Mouse (Mus musculus) hindlimb bud, embryonic 11.5 days (tissue): Measurements from ENCODE around the gene Irf2bpl.

Source experiments
- DNase-seq: peaks from one replicate; pipeline ENCODE4 v3.0.0-alpha.2; 2012; ENCODE audit warnings: low read depth, low spot score; ENCODE audit errors: extremely low spot score

Irf2bpl gene

DNA sequence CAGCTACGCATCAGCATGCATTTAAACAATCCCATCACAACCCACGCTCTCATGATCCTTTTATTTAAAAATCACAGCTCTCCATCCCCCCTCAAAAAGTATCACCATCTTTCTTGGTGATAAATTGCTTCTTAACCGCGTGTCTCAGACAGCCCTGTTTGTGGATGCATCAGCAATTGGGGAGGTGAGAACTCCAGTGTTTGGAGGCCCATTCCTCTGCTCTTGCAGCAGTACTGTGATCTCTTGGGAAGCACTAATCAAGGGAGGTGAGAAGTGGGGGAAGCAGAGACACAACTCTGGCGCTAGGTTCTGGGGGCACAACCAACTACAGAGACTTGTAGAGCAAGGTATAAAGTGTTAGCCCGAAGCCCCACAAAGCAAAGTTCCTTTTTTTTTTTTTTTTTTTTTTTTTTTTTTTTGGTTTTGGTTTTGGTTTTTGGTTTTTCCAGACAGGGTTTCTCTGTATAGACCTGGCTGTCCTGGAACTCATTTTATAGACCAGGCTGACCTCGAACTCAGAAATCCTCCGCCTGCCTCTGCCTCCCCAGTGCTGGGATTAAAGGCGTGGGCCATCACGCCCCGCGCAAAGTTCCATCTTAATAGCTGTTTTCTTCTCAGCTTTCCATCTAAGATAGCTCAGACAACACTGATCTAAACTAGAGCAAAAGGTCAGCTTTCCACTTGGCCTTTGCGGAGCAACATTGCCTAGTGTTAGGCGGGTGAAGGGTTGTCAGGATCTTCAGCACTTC is 3.0 kb upstream of the Irf2bpl start:
- no peak for DNase-seq

DNA sequence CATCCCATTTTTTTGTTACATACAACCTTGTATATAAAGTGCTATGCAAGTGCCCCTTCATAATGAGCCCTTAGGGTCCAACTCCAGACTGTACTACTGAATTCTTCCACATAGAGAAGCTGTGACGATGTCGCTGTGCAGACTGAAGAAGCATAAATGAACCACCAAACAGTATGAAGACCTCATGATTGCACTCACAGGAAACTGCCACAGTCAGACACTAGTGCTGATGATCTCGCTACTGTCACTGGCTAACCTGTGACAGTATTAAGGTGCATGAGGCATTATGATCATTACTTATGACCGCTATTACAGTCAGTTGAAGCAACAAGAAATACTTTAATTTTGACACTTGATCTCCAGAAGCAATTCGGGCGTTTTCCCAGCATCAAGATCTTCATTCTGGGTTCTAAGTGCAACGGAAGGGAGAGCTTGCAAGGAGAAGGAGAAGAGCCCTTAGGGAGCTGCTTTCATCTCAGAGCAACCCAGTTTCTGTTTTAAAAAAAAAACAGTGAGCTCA is 1.9 kb upstream of the Irf2bpl start:
- DNase-seq = no peak

DNA sequence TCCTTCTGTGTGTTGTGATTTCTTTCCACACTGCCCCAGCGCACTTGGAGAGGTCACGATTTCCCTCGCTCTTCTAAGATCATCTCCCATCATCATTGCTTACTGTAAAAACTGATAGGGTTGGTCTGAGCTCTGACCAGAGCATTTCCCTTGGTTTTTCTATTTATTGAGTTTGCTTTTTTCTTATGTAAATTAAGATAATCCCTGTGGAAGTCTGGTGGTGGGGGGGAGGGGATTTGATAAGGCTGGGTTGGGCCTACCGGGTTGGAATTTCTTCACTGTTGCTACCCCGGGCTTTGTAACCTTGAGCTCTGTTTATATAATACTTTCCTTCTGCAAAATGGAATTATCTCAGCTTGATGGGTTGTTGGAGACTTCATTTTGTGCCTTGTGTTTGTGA is 1.1 kb upstream of the Irf2bpl start:
- DNase-seq = no peak

DNA sequence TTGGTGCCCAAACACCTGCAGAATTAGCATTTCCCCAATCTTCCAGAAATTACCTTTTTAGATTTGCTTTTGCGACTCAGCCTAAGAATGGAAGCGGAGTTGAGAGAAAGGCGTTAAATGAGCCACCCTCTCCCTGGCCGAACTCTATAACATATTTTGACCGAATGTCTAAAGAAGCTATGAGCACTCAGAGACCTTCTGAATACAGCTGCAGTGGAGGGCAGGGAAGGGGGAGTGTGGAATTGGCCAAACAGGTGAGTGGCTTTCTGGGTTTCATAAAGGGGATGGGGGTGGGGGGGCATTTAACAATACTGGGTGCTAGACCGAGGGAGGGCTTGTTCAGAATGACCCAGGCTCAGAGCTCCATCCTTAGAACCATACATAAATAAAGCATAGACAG is 738 bp upstream of the Irf2bpl start:
- DNase-seq = no peak

DNA sequence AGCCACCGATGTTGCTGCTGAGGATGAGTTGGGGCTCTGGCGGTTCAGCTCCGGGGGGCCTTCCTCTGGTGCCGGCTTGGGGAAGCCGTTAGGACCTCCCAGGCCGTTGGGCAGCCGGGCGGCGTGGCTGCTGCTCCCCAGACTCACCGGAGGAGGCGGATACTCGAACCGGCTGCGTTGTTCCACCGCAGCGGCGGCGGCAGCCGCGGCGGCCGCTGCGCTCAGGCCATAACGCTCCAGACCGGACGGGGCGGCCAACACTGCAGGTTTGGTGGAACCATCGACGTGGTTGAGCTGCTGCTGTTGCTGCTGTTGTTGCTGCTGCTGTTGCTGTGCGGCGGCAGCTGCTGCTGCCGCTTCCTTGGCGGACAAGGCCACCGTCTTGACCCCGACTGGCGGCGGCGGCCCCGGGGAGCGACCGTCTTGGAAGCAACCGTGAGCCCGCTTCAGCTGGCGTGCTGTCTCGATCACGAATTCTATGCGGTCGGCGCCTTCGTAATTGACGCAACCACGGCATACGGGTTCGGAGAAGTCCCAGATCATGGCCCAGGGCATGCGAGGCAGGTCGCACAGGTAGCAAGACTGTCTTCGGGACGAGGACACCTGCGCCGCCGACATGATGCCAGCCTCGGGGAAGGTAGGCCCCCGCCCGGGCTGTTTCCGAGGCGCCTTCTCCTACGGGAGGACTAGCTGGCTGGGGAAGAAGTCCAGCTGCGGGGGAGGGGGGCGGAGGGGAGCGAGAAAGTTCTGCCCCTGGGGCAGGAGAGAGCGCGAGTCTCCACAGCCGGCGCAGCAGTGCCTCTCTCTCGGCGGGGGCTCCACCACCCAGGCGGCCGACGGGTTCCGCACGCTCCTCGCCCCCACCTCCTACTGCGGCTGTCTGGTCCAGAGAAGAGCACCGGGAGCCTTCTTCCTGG is 1.1 kb downstream of the Irf2bpl start:
- DNase-seq = no peak

DNA sequence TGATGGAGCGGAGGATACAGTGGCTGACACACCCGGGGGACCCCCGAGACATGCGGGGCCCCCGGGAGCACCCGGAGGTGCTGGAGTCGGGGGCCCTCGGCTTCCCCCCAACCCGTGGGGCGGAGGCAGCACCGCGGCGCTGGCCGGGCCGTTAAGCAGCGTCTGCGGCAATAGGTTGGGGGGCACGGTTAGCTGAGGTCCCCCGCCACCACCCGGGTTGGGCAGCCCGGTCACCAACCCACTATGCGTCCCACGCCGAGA is 1.6 kb downstream of the Irf2bpl start:
- DNase-seq = no peak

DNA sequence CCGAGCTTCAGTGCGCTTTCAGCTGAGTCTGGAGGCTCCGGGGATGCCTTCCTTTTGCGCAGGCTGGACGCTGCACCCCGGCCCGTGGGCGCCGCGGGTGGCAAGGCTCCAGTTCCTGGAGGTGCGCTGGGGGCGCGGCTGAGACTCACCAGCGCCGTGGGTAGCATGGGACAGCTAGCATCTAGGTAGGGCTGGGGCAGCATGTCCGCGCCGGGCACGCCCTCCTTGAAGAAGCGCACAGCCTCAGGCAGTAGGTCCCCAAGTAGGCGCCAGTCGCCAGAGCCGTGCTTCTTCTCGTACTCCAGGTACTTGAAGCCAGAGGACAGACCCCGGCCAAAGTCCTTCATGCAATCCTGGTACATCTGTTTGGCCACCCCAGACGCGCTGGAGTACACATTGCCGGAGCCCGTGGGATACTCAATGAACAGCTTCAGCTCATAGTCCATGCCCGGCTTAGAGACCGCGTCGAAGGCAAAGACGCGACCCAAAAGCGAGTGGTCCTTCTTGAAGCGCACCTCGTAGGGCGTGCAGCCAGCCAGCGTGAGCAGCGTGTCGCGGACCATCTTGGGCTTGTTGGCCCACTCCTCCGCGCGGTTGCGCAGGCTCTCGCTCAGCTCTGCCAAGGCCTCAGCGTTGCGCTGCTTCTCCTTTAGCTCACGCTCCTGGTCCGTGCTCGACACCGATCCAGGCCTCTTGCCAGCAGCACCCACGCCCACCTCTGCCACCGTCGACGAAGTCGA is 2.1 kb downstream of the Irf2bpl start:
- no peak for DNase-seq

DNA sequence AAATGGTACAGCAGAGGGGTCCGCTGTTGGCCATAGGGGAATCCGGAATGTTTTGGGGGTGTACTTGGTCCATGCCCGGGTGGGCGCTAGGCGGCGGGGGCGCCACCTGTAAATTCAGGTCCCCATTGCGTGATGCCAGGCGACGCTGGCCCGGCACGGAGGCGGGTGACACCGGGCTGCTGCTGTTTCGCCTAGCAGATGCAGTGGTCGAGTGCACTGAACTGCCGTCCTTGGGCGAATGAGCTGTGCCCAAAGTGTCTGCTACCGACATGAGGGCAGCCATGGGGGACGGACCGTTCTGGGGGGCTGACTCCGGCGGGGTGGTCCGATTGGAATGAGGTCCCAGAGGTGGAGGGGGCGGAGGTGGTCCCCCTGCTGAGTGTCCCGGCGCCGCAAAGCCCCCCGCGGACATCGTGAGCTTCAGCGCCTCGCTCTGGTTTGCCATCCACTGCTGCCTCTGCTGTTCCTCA is 2.8 kb downstream of the Irf2bpl start:
- no peak for DNase-seq

DNA sequence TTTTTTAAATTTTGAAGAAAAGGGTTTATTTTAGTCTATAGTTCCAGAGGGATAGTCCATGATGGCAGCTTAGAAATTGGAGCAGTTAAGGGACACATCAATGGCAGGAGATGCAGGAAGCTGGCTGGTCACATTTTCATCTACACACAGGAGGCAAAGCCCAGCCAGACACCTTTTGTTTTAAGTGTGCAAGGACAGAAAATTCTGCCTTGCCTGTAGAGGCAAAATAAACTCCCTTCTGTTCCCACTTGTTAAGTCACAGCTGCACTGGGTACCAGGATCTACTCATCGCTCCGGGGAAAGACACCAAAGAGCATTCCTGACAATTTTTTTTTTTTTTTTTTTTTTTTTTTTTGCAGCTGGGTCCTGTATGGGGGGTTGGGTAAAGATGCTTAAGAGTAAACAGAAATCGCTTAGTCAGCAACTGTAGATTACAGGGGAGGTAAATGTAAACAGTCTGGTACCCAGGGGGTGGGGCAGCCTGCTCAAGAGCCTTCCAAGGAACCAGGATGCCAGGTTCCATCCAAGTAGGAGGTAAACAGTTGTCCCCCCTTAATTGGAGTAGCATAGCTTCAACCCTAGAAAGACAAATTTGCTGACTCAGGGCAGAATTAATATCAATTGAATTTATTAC is 4.4 kb downstream of the Irf2bpl start:
- DNase-seq = no peak

DNA sequence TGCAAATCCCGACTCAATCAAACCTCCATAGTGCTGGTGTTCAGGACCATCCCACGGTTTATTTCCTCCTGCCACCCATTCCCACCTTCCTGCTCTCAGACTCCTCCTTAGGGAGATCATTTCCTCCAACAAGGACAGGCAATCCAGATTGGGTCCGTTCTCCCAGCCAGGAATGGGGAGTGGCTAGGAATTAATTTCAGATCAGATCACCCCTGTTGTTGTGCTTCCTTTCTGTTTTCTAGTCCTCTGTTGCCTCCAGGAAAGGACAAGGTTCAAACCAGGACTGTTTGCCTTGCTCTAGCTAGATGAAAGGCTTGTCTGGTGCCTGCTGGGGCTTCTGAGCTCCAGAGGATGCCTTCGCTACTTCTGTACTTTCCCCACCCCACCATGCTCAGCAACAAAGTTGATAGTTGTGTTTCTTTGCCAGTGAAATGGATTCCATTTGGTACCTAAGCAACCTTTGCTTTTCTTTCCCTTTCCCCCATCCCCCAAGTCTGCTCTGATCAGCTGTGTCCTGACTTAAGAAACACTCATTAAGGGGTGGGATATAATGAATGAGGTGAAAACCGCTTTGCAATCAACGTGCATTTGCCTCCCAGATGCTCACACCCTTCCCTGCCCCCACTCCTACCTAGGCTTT is 5.0 kb downstream of the Irf2bpl start:
- DNase-seq = no peak

DNA sequence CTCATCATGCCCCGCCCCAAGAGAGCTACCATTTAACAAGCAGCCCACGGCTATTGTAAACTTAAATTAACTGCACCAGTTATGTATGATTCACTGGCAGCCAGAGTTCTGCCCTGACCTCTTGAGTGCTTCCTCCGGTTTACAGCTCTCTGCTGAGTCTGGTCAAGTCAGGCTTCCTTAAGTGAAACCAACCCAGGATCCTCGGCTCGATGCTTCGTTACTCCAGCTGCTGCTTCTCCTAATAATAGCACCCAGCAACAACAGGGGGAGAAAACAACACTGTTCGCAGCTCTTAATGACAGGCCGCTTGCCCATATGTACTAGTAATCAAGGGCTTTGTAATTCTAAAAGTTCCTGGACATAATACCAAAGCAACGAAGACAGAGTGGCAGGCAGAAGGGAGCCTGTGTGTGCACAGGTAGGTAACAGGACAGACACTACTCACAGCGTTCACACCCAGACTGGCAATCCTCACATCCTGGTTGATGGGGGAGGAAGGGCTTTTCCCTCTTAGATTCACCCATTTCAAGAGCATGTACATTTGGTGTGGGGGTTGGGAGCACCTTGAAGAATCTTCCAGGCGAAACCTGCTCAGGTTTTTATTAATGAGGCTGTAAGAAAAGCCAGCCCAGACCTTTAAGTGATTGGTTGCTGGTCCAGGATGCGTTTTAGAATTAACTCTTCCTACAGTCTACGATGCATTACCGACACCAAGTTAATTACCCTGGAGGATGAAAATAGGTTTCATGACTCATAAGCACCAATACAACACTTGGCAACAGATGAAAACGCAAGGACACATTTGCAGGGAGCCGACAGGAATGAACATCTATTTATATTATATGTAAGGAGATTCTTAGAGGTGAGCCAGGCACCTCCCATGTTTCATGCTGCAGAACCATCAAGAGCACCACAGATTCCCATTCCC is 5.9 kb downstream of the Irf2bpl start:
- no peak for DNase-seq

DNA sequence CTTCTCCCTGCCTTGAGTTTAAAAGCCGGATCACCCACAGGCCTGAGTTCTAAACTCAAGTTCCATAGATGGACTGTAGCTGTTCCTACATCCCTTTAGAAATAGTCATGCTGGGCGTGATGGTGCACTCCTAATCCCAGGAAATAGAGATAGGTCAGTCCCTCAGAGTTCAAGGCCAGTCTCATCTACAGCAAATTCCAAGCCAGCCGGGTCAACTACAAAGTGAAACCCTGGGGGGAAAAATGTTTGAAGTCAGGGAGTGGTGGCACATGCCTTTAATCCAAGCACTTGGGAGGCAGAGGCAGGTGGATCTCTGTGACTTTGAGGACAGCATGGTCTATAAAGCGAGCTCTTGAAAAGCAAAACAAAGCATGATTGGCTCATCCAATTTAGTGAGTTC is 7.6 kb downstream of the Irf2bpl start:
- DNase-seq = no peak

DNA sequence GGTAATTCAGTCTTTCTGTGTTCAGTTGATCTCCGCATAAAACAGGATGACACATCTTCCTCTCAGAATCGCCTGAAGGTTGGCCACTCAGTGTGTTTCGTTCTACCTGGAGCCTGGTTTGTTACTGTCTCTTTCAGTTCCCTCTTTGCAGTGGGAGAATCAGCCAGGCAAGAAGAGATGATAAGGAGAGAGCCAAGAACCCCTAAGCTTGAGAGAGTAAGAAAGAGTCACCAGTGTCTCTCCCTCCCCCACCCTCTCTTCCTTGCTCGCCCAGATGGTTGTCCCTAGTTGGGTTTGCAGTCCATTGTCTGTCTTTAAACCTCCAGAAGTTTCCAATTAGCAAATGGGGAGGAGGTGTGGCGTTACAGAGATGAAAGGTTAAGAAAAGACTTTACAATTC is 8.5 kb downstream of the Irf2bpl start:
- DNase-seq = no peak

DNA sequence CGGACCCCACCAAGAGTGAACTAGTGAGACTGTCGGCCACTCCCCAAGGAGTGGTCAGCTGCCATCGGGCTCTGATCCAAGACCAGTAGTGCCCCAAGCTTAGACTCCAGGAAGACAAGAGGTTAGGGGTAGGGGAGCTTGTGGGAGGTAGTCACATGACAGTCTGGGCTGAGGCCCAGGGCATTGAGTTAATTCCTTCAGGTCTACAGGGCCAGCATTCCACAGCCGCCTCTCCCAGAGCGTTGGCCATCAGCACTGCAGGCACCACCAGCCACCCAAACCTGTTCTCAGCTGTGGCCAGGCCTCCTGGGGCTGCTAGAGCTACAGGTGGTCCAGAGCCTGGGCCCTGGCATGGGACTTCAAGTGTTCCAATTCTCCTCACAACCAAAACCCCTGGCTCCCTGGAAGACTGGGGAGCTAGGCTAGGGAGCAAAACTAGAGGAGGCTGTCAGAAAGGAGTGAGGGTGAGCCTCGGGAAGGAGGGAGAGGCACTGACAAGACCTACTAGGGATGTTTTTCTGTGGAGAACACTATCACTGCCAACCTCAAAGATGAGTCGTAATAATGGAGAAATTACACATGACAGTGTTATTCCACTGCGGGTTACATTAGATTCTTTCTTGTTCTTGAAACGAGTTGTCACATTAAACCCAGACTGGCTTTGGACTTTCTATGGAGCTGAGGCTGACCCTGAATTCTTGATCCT is 12.1 kb downstream of the Irf2bpl start:
- no peak for DNase-seq

DNA sequence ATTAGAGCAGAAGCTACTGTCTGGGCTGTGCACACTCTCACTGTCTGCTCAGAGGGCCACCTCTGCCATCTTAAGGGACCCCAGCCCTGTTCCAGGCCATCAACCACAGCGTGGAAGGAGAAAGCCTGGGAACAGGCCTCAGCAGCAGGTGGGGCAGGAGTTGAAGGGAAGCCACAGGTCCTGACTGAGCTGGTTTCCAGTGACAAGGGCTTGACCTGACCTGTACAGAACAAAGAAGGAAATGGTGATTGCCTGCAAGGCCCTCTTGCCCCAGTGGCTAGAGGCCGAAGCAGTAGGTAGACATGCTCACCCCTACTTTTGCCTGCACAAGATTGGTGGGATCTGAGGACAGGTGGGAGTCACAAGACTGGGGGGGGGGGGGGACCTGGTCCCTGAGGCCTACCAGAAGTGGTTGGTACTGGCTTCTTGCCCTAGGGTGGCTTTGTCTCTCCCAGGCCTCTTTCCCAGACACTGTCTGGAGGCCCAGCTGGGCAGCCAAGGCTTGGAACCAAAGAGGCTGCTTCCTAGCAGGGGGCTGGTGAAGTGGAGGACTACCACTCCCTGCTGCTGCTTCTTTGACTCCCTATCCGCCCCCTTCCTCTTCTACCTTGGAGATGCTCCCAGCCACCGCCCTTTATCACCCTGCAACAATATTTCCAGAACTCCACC is 12.8 kb downstream of the Irf2bpl start:
- no peak for DNase-seq

DNA sequence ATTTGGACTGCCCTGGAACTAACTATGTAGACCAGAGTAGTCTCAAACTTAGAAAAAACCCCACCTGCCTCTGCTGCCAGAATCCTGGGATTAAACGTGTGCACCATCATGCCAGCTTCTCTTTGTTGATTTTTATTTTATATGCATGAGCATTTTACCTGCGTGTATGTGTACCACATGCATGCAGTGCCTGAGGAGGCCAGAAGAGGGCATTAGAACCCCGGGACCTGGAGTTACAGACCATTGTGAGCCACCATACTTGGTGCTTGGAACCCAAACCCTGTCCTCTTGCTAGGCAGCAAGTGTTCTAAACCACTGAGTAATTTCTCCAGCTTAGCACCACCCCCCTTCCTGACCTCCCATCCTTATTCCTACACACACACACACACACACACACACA is 13.6 kb downstream of the Irf2bpl start:
- DNase-seq = no peak

DNA sequence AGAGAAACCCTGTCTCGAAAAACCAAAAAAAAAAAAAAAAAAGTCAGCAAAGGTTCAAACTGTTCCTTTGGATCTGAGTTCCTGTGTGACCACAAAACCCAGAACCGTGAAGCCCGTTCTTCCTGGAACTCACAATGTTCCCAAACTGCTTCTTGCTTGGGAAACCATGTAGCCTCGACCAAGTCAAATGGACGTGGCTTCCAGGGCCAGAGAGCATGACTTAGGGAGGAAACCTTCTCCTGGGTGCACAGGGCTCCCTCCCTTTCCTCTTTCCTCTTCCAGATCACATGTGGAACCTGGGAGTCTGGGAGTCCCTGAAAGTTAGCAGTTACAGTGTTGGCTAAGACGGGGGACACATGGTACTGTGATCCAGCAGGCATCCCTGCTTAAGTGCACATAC is 14.8 kb downstream of the Irf2bpl start:
- no peak for DNase-seq
